Comparison of ENCODE assay signal across 12 mouse cellular contexts in the genomic region with DNA sequence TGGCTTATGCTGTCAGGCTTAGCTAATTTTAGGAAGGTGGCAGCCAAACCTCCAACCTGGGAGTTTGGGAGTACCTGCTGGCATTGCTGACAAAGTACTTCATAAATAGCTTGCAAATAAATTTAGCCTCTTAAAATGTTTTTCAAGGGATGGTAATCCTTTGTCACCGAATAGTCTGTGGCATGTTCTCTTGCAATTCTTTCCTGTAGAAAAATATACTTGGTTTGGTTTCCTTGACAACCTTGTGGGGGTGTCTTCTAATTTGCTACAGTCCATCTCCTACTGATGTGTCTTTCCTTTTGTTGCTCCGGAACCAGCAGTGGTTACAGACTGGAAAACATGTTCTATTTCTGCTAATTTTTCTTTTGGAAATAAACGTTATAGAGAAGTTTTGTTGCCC. TPM values are rescaled to one million over a fixed set of nuclear protein-coding genes. Genes with fewer than 3 reads are reported as not detected.
DNase-seq lines count a peak whose midpoint lies in the region; ATAC-seq and TF ChIP-seq lines count a peak whose summit lies in the region.
"Had no signal": no experiment of that assay in that cellular context is flagged by ENCODE, and none has a peak within 500 bp of the region (broad histone marks: within the 10 kb centered on the region; RNA-seq: fewer than 3 reads in every experiment).

No protein-coding gene starts in this region.

- no peak for TF ChIP-seq CTCF in E14TG2a.4 (conservative IDR thresholded peaks at IDR 0.05; ENCODE audit: low read length)

- no peaks in the 10 kb centered on the region for H3K36me3 ChIP-seq in heart, embryonic 16.5 days (ENCODE audit: control insufficient read depth, insufficient read depth)
- no peaks in the 10 kb centered on the region for H3K36me3 ChIP-seq in E14TG2a.4 (ENCODE audit: insufficient read depth, low read length)
- no peaks in the 10 kb centered on the region for H3K36me3 ChIP-seq in forebrain, embryonic 10.5 days (replicated peaks)
- no peaks in the 10 kb centered on the region for H3K36me3 ChIP-seq in hindbrain, embryonic 16.5 days (ENCODE audit: control insufficient read depth, insufficient read depth, low read length)
- H3K36me3 ChIP-seq: embryonic facial prominence, embryonic 15.5 days; kidney, embryonic 15.5 days; lung, embryonic 15.5 days had no signal

- 58% methylated on average over 3 of the region's 3 CpGs for WGBS in heart, embryonic 16.5 days
- 70% methylated on average over 3 of the region's 3 CpGs for WGBS in forebrain, embryonic 10.5 days
- WGBS in hindbrain, embryonic 16.5 days, result 49% methylated on average over 3 of the region's 3 CpGs

- intact Hi-C loops in heart, postnatal 14 days (cut with DNase I), result no loop called here

- H3K9me3 ChIP-seq in heart, embryonic 16.5 days (replicated peaks; ENCODE audit: control insufficient read depth, low read length), result no peaks in the 10 kb centered on the region
- no peaks in the 10 kb centered on the region for H3K9me3 ChIP-seq in E14TG2a.4 (ENCODE audit: low read length)
- no peaks in the 10 kb centered on the region for H3K9me3 ChIP-seq in forebrain, embryonic 10.5 days
- no peaks in the 10 kb centered on the region for H3K9me3 ChIP-seq in hindbrain, embryonic 16.5 days (ENCODE audit: control insufficient read depth, low read length)
- H3K9me3 ChIP-seq: embryonic facial prominence, embryonic 15.5 days; kidney, embryonic 15.5 days; lung, embryonic 15.5 days had no signal

- H3K27me3 ChIP-seq in heart, embryonic 16.5 days (ENCODE audit: control insufficient read depth, insufficient read depth, low read length), result 0 out of 2 replicates have a peak, but pooled peaks cover 2% of the 10 kb centered on the region
- peaks cover 4% of the 10 kb centered on the region; the same call in 1 of the 2 replicates for H3K27me3 ChIP-seq in E14TG2a.4 (ENCODE audit: insufficient read depth, low read length)
- peaks cover 22% of the 10 kb centered on the region for H3K27me3 ChIP-seq in forebrain, embryonic 10.5 days (ENCODE audit: poor library complexity, severe bottlenecking)
- no peaks in the 10 kb centered on the region for H3K27me3 ChIP-seq in hindbrain, embryonic 16.5 days (replicated peaks; ENCODE audit: control insufficient read depth, insufficient read depth, low read length)

- H3K27ac ChIP-seq in heart, embryonic 16.5 days (ENCODE audit: low read length), result no peak overlapping the region
- H3K27ac ChIP-seq in forebrain, embryonic 10.5 days, result no peak overlapping the region
- no peak overlapping the region for H3K27ac ChIP-seq in hindbrain, embryonic 16.5 days (ENCODE audit: low read depth, low read length)
- H3K27ac ChIP-seq: embryonic facial prominence, embryonic 15.5 days; kidney, embryonic 15.5 days; lung, embryonic 15.5 days; stomach, postnatal 0 days had no signal

- no peak overlapping the region; the same call in 1 of the 2 replicates for H3K4me3 ChIP-seq in heart, embryonic 16.5 days (ENCODE audit: low read length)
- H3K4me3 ChIP-seq in E14TG2a.4 (replicated peaks; ENCODE audit: low read length), result peak overlapping the region; percentile 98; the same call in 1 of the 2 replicates
- peak overlapping the region; percentile 90; the same call in 1 of the 2 replicates for H3K4me3 ChIP-seq in forebrain, embryonic 10.5 days
- H3K4me3 ChIP-seq in hindbrain, embryonic 16.5 days (ENCODE audit: low read length), result peak overlapping the region; percentile 84

- H3K9ac ChIP-seq in heart, embryonic 16.5 days (ENCODE audit: low read length), result no peak overlapping the region
- H3K9ac ChIP-seq in hindbrain, embryonic 16.5 days (ENCODE audit: low read depth, low read length), result no peak overlapping the region
- H3K9ac ChIP-seq: embryonic facial prominence, embryonic 15.5 days had no signal

- no peak for ATAC-seq in heart, embryonic 16.5 days (replicated peaks; ENCODE audit: extremely low read depth, insufficient read depth, low FRiP score)
- ATAC-seq in hindbrain, embryonic 16.5 days, result no peak

- DNase-seq in heart, postnatal 14 days, result no peak
- DNase-seq in forebrain, embryonic 10.5 days (ENCODE audit: extremely low spot score, low spot score), result no peak
- no peak for DNase-seq in spleen, adult 18-20 months
- no peak for DNase-seq in Muller cell, postnatal 12 days (ENCODE audit: inconsistent ontology term)
- no peak for DNase-seq in frontal cortex, postnatal 14 days (ENCODE audit: low spot score in 2 of 2)

- peaks cover 22% of the 10 kb centered on the region for H3K4me1 ChIP-seq in heart, embryonic 16.5 days (ENCODE audit: control insufficient read depth, insufficient read depth, low read length)
- peaks cover 33% of the 10 kb centered on the region for H3K4me1 ChIP-seq in E14TG2a.4 (replicated peaks; ENCODE audit: low read depth, low read length)
- H3K4me1 ChIP-seq in forebrain, embryonic 10.5 days, result peaks cover 24% of the 10 kb centered on the region
- H3K4me1 ChIP-seq in hindbrain, embryonic 16.5 days (ENCODE audit: control insufficient read depth, insufficient read depth, low read depth, low read length), result peaks cover 5% of the 10 kb centered on the region; the same call in 1 of the 2 replicates

- H3K4me2 ChIP-seq in heart, embryonic 16.5 days (ENCODE audit: low read depth, low read length), result peak overlapping the region; percentile 98
- peak overlapping the region; percentile 63 for H3K4me2 ChIP-seq in hindbrain, embryonic 16.5 days (ENCODE audit: low read length)

RNA-seq across cellular contexts. Expression of a gene that starts 1.1 kb away (rescaled TPM):
- polyA plus RNA-seq in heart, embryonic 16.5 days (2015; fragmentation: Nextera tagmentation; extraction: Ambion mirVana), result 30.8 and 31.6 TPM in 2 replicates
- total RNA-seq in heart, postnatal 14 days (2021), result 10 to 100 TPM; 23.3 to 26.7 TPM
- polyA plus RNA-seq in forebrain, embryonic 10.5 days (2016; fragmentation: Nextera tagmentation; extraction: Ambion mirVana), result 11.0 and 11.7 TPM in 2 replicates
- 46.3 and 55.1 TPM in 2 replicates for polyA plus RNA-seq in hindbrain, embryonic 16.5 days (2015; fragmentation: Nextera tagmentation; extraction: Ambion mirVana)

RNA-seq across cellular contexts. Expression of a gene that starts 55.2 kb away (rescaled TPM):
- polyA plus RNA-seq in heart, embryonic 16.5 days (2015; fragmentation: Nextera tagmentation; extraction: Ambion mirVana), result 7.4 and 8.0 TPM in 2 replicates
- 1 to 10 TPM; 5.8 to 6.4 TPM for total RNA-seq in heart, postnatal 14 days (2021)
- polyA plus RNA-seq in forebrain, embryonic 10.5 days (2016; fragmentation: Nextera tagmentation; extraction: Ambion mirVana), result 20.7 and 22.7 TPM in 2 replicates
- 4.1 and 5.5 TPM in 2 replicates for polyA plus RNA-seq in hindbrain, embryonic 16.5 days (2015; fragmentation: Nextera tagmentation; extraction: Ambion mirVana)
